Comparison of ENCODE assay signal across 15 mouse cellular contexts in the genomic region with DNA sequence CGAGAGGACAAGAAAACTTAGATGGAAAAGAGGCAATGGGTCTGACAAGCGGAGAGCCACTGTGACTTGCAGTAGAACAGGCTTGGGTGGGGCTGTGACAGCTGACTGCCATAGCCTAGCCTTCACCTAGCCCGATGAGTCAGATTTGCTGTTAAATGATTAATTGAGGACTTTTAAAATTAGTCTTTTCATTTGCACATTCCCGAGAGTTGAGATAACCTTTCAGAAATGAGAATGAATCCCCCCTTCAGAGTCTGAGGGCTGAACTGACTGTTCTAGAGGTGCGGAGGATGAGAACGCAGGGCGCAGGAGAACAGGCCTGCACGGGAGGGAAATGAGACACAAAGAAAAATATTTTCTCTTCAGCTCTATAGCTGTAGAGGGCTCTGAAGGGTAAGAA.
"Had no signal": no experiment of that assay in that cellular context is flagged by ENCODE, and none has a peak within 500 bp of the region (broad histone marks: within the 10 kb centered on the region; RNA-seq: fewer than 3 reads in every experiment).

No protein-coding gene starts in this region.

- H3K9ac ChIP-seq: kidney, embryonic 15.5 days; limb, embryonic 15.5 days; liver, embryonic 13.5 days; liver, postnatal 0 days; lung, embryonic 15.5 days; midbrain, embryonic 12.5 days; neural tube, embryonic 12.5 days had no signal

- H3K36me3 ChIP-seq: kidney, embryonic 15.5 days; limb, embryonic 15.5 days; liver, embryonic 13.5 days; lung, embryonic 15.5 days had no signal

- ATAC-seq: liver, postnatal 0 days had no signal

- H3K9me3 ChIP-seq: kidney, embryonic 15.5 days; limb, embryonic 15.5 days; liver, embryonic 13.5 days; lung, embryonic 15.5 days; midbrain, embryonic 12.5 days; neural tube, embryonic 12.5 days had no signal

- H3K4me1 ChIP-seq: liver, embryonic 13.5 days; lung, embryonic 15.5 days; megakaryocyte, embryonic 14.5 days had no signal

- DNase-seq: kidney, adult 18-20 months; kidney, postnatal 14 days; layer of hippocampus, postnatal 36 days; liver, embryonic 13.5 days; liver, postnatal 0 days; lung, postnatal 14 days; thymus, adult 2 months; thymus, postnatal 25 days had no signal

- H3K27me3 ChIP-seq: kidney, embryonic 15.5 days; limb, embryonic 15.5 days; liver, embryonic 13.5 days; lung, embryonic 15.5 days; megakaryocyte, embryonic 14.5 days; midbrain, embryonic 12.5 days; neural tube, embryonic 12.5 days had no signal

- H3K4me3 ChIP-seq: kidney, embryonic 15.5 days; limb, embryonic 15.5 days; liver, embryonic 13.5 days; lung, embryonic 15.5 days; megakaryocyte, embryonic 14.5 days; midbrain, embryonic 12.5 days; neural tube, embryonic 12.5 days had no signal

- H3K27ac ChIP-seq: kidney, embryonic 15.5 days; limb, embryonic 15.5 days; liver, embryonic 13.5 days; lung, embryonic 15.5 days; macrophage; neural tube, embryonic 12.5 days had no signal

- H3K4me2 ChIP-seq: kidney, embryonic 15.5 days; limb, embryonic 15.5 days; liver, embryonic 13.5 days; lung, embryonic 15.5 days; midbrain, embryonic 12.5 days; neural tube, embryonic 12.5 days had no signal
